Mouse (Mus musculus): ENCODE data around the gene Kifc1.
"Not testable (repeated sequence)": the region's sequence is repeated elsewhere in the genome, so short reads cannot be mapped to it uniquely, and the experiment has no call there.

The Kifc1 gene

GRCm38 (mm10) chr17:33902079-33902478 is 11.6 kb upstream of the Kifc1 start:
- DNase-seq (ENCODE audit: low spot score in 2 of 2): no peak

GRCm38 (mm10) chr17:33901653-33902052 is 11.2 kb upstream of the Kifc1 start:
- DNase-seq (ENCODE audit: low spot score in 2 of 2): no peak

- no peak for DNase-seq (ENCODE audit: low spot score in 2 of 2)
These were observed 10.5 kb upstream of the Kifc1 start for GRCm38 (mm10) chr17:33900989-33901314.

- no peak for DNase-seq (ENCODE audit: low spot score in 2 of 2)
These were observed 10.0 kb upstream of the Kifc1 start for GRCm38 (mm10) chr17:33900281-33900988.

GRCm38 (mm10) chr17:33899642-33900041 is 9.2 kb upstream of the Kifc1 start:
- no peak for DNase-seq (ENCODE audit: low spot score in 2 of 2)

- DNase-seq (ENCODE audit: low spot score in 2 of 2): not testable (repeated sequence)
These were observed 7.7 kb upstream of the Kifc1 start for GRCm38 (mm10) chr17:33898193-33898592.

- no peak for DNase-seq (ENCODE audit: low spot score in 2 of 2)
These were observed 6.8 kb upstream of the Kifc1 start for GRCm38 (mm10) chr17:33897114-33897794.

GRCm38 (mm10) chr17:33893011-33893410 is 2.5 kb upstream of the Kifc1 start:
- not testable (repeated sequence) for DNase-seq (ENCODE audit: low spot score in 2 of 2)

- DNase-seq (ENCODE audit: low spot score in 2 of 2): no peak
These were observed 2.0 kb upstream of the Kifc1 start for GRCm38 (mm10) chr17:33892429-33892828.

- DNase-seq (ENCODE audit: low spot score in 2 of 2): not testable (repeated sequence)
These were observed 1.4 kb upstream of the Kifc1 start for GRCm38 (mm10) chr17:33891892-33892291.

GRCm38 (mm10) chr17:33891357-33891756 is 896 bp upstream of the Kifc1 start:
- DNase-seq (ENCODE audit: low spot score in 2 of 2): no peak

GRCm38 (mm10) chr17:33889941-33890532 is 424 bp downstream of the Kifc1 start:
- not testable (repeated sequence) for DNase-seq (ENCODE audit: low spot score in 2 of 2)

GRCm38 (mm10) chr17:33888230-33888629 is 2.2 kb downstream of the Kifc1 start:
- DNase-seq (ENCODE audit: low spot score in 2 of 2): not testable (repeated sequence)

GRCm38 (mm10) chr17:33887802-33888201 is 2.7 kb downstream of the Kifc1 start:
- not testable (repeated sequence) for DNase-seq (ENCODE audit: low spot score in 2 of 2)

- not testable (repeated sequence) for DNase-seq (ENCODE audit: low spot score in 2 of 2)
These were observed 6.1 kb downstream of the Kifc1 start for GRCm38 (mm10) chr17:33884320-33884719.

GRCm38 (mm10) chr17:33875797-33876196 is 14.7 kb downstream of the Kifc1 start:
- not testable (repeated sequence) for DNase-seq (ENCODE audit: low spot score in 2 of 2)

GRCm38 (mm10) chr17:33874411-33874810 is 16.1 kb downstream of the Kifc1 start:
- no peak for DNase-seq (ENCODE audit: low spot score in 2 of 2)

- DNase-seq (ENCODE audit: low spot score in 2 of 2): not testable (repeated sequence)
These were observed 16.9 kb downstream of the Kifc1 start, which contains the start of gene Gm7029 for GRCm38 (mm10) chr17:33873537-33873936. Gene Gm7029 (plus strand): TSS chr17:33873837.

GRCm38 (mm10) chr17:33865330-33866030 is 25.0 kb downstream of the Kifc1 start:
- DNase-seq (ENCODE audit: low spot score in 2 of 2): peak; percentile 80 to 93

- DNase-seq (ENCODE audit: low spot score in 2 of 2): no peak
These were observed 32.6 kb downstream of the Kifc1 start for GRCm38 (mm10) chr17:33857816-33858215.

GRCm38 (mm10) chr17:33851331-33851730 is 39.1 kb downstream of the Kifc1 start:
- no peak for DNase-seq (ENCODE audit: low spot score in 2 of 2)

- no peak for DNase-seq (ENCODE audit: low spot score in 2 of 2)
These were observed 42.3 kb downstream of the Kifc1 start for GRCm38 (mm10) chr17:33848139-33848538.
